Mouse (Mus musculus): ENCODE measurements around the gene Fam83d.
A peak's percentile ranks its signal among the peaks of the same experiment; 100 is the strongest.

Fam83d gene

GRCm38 (mm10) chr2:158745049-158745482 is 22.8 kb upstream of the Fam83d start:
- DNase-seq (ENCODE audit: low read depth, low spot score): no peak

- DNase-seq (ENCODE audit: low read depth, low spot score): no peak
Measured at GRCm38 (mm10) chr2:158746164-158746563, 21.7 kb upstream of the Fam83d start.

DNA sequence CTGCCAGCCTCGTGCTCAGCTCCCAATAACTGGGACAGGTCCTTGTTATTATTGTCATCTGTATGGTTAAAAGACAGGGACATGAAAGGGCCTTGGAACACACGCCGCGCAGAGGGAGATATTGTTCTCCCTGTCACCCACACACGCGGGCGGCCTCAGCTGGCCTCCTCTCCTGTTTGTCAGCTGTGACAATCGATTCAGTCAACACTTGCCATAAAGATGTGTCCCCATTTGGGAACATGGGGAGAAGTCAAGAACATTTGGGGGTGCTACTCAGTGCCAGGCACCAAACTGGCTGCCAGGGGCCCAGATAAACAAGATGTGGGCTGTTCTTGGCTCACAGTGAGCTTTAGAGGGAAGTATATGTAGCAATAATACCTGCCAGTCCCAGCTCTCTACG is 18.5 kb upstream of the Fam83d start:
- no peak for DNase-seq (ENCODE audit: low read depth, low spot score)

DNA sequence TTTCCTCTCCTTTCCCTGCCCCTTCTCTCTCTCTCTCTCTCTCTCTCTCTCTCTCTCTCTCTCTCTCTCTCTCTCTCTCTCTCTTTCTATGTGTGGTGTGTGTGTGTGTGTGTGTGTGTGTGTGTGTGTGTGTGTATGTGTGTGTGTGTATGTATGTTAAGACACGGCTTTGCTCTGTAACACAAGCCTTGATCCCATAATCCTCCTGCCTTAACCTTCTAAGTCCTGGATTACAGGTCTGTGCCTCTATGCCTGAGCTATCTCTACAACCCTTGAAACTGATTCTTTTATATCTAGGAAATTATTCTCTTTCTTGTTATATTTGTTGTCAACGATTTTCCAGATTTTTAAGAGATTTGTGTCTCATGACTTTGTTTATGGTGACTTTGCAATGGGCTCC is 7.7 kb upstream of the Fam83d start:
- DNase-seq (ENCODE audit: low read depth, low spot score): no peak

DNA sequence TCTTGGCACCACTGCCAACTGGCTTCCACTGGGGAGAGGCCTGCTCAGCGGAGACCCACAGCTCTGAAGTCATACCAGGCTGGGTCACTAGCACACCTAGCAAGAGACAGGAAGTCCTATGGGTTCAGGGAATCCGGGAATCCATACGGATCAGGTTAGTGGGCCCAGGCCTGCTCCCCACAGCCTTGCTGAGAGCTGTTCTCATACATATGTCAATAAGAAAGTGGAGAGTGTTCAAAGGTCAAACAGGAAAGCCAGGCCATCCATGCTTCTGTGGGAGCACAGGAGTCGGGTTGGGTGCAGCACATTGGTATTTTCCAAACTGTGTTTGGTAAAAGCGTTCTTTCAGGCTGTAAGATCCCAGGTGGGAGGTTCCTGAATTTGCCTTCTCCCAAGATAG is 5.6 kb upstream of the Fam83d start:
- DNase-seq (ENCODE audit: low read depth, low spot score): no peak

DNA sequence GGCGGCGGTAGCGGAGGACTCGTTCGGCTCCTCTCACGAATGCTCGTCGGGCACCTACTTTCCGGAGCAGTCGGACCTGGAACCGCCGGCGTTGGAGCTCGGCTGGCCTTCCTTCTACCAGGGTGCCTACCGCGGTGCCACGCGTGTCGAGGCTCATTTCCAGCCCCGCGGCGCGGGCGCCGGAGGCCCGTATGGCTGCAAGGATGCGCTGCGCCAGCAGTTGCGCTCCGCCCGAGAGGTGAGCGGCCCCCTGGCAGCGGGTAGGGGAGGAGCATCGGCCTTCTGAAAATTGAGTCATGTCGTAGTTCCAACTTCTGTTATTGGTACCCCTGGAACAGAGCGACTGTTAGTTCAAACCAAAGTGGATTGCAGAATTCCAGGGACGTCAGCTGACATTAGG is 457 bp downstream of the Fam83d start:
- DNase-seq (ENCODE audit: low read depth, low spot score): no peak

DNA sequence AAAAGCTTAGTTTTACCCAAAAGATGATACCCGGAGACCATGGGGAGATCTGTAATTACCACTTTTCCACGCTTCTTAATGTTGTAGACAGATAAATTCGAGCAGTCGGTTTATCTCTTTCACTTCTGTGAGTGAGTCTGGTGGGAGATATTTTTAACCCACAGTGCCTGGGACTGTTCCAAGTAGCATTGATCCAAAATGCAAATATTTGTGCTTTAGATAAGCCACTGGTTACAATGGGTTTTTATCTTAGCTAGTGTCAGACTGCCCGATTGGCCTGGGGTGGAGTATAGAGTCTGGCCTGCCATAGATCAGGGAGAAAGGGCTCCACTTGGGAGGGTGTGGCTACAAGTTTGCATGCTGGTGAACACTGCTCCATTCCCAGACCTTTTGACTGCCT is 878 bp downstream of the Fam83d start:
- DNase-seq (ENCODE audit: low read depth, low spot score): no peak

DNA sequence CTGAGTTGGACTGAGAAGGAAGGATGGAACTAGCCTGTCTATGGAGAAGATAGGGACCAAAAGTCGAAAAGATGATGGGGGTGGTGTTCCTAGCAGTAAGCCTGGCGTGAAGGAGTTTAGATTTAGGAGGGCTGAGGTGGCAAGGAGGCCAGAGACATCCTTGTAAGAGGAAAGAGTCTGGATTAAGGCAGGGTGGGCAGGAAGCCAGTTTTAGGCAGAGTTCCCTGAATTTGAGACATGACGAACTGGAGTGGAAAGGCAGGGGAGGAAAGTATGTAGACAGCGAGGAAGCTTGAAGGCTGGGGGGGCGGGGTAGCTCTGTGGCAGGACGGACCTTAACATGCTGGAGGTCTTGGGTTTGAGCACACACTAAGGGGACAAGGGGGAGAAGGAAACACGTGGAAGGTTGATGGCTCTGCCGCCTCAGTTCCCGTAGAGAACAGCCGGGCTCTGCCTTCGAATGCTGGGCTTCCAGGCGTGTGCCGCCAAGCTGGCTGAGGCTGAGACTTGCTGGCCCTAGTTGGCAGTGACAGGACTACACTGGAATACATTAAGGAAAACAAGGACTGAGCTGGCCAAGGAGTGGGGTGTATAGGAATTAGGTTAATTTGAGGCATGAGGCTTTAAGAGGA is 2.3 kb downstream of the Fam83d start:
- DNase-seq (ENCODE audit: low read depth, low spot score): no peak

DNA sequence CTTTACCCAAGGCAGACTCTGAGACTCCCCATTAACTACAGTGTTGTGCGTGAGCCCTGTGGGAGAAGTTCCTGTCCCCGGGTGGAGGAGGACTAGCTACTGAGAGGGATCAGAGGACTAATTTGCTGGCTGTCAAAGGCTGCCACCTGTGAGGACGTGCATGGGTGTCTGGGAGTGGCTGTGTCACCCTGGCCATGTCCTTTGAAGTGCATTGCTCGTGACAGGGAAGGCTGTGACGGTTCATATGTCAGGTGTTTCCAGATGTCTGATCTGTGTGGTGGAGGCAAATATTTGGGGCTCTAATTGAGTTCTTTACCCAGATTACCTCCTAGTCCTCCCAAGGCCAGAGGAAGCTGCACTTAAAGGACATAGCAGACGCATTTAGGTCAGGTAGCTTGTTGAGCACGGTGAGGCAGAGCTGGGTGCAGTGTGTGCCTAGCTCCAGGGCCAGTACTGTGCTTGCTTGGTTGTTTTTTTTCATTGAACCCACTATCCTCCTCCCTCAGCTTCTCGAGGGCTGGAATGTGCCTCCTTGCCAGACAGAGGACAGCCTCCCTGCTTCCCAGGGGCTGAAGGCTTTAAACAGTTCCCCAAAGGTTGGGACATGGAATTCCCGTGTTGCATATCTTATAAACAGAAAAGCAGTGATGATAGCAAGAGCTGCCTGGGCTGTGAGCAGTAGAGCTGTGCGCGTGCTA is 3.3 kb downstream of the Fam83d start:
- DNase-seq (ENCODE audit: low read depth, low spot score): no peak

- no peak for DNase-seq (ENCODE audit: low read depth, low spot score)
Measured at GRCm38 (mm10) chr2:158772808-158773207, 4.9 kb downstream of the Fam83d start.

GRCm38 (mm10) chr2:158774886-158775285 is 7.0 kb downstream of the Fam83d start:
- no peak for DNase-seq (ENCODE audit: low read depth, low spot score)

DNA sequence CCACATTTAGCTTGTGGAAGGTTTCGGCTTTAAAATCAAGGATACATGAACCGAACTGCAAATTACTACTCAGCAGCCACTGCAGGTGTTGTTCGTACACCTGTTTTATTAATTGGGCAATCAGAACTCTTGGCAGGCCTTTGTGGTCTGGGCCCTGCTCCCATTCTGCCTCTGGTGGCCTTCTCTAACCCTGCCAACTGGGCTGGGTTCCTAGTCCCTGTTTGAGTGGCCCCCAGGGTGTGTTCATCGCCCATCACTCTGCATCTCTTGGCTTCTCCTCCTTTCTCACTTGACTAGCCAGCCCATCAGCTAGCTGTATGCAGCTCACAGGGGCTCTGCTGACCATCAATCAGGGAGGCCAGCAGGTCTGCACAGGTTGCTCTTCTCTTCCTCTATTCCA is 8.8 kb downstream of the Fam83d start:
- no peak for DNase-seq (ENCODE audit: low read depth, low spot score)

DNA sequence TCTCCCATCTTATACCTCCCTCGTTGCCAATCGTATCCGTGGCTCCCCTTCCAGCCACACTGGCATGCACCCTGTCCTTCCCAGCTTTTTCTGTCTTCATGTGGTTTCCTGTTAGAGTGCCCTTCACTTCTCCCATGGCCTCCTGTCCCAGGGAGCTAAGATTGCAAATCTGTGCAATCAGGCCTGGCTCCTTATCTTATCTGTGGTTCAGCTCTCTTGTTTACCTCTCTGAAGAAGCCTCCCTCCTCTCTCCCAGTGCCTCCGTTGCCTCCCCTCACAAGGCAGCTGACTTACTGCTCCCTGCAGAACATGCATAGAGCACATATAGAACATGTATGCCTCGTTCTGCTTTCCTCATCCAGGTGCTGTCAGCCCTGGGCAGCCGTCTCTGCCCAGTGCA is 9.6 kb downstream of the Fam83d start:
- no peak for DNase-seq (ENCODE audit: low read depth, low spot score)

DNA sequence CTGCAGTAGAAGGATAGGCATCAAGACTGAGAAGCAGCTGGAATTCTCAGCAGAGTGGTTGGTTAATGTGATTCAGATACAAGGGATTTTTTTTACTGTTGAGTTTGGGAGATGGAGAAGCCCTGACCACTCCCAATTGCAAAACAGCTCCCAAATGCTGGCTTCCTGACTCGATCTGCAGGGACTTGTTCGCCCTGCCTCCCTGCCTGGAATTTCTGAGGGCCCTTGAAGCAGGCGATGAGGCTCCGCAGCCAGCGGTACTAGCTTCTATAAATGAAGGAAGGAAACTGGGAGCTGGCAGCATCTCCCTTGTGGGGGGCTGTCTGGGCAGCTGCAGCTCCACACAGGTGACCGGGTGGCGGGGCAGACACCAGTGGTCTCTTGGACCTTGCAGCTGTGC is 10.5 kb downstream of the Fam83d start:
- no peak for DNase-seq (ENCODE audit: low read depth, low spot score)

DNA sequence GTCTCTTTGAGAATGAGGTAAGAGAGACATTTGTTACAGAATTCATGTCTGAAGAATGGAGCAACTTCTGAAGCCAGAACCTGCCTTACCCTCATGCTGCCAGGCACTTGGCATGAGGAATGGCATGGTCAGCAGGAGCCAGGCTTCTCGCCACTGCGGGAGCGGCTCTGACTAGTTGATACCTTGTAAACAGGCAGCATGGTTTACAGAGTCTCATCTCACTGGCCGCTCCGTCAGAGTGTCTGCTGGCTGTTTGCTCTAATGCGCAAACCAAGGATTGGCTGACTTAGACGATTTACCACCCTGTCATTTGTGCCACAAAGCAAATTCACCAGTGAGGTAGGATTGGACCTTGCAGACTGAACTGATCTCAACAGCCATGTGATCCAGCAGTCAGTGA is 13.2 kb downstream of the Fam83d start:
- no peak for DNase-seq (ENCODE audit: low read depth, low spot score)

DNA sequence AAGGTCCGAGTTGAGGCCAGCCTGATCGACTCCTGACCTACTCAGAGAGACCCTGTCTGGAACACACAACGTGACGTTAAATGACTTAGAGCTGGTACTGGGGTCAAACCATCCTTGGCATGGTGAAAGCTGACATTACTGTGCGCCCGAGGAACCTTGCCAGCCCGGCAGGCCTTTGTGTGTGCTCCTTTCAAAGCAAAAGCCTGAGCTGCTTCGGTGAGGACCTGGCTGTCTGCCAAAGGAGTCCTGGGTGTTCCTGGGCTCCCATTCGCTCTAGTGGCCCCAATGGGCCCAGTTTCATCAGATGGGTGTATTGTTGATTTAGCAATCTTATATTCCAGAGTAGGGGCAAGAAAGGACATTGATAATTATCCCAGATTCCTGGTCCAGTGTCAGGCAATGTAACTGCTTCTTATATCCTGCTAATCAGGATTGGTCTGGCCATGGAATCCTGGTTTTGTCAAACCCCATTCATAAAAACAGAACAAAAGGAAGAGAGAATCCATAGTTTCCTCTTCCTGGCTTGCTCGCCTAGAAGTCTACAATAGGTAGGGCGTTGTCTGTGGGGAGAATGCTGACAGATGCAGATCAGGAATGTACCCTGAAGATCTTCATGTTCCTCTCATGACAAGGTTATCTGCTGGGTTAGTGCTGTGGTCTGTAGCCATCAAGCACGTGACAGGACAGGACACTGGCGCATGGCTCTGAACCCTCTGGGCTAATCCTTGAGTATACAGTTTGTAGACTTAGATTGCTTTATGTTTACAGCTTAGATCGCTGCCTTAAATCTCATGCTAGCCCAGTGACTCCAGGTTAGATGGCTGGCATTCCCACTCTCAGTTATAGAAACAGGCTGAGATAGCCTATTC is 19.3 kb downstream of the Fam83d start:
- DNase-seq (ENCODE audit: low read depth, low spot score): no peak

DNA sequence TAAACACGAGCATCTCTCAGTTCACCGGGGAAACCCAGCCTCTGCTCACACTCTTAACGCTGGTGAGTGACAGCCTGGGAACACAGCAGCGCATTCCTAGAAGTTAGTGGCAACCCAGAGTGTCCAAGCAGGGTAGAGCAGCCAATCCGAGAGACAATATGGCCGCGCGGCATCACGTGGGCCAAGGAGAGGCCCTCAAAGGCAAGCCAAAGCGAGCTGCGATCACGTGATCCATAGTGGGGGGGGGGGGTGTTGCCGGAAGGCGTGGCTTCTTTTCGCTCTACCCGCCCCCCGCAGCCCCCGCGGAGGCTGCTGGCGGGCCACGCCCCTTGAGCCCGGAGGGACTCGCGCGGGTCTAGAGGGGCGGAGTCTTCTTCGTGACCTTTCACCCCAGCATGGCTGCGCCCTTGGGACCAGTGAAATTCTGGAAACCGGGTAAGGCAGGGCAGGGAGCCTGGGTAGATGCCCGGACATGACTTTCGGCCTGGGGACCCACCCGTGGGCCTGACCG is 26.7 kb downstream of the Fam83d start, which contains the start of gene Dhx35:
TSS of gene Dhx35 (plus strand) at position 314 of the 511 bp plus-strand sequence.
- DNase-seq (ENCODE audit: low read depth, low spot score): peak; percentile 92

DNA sequence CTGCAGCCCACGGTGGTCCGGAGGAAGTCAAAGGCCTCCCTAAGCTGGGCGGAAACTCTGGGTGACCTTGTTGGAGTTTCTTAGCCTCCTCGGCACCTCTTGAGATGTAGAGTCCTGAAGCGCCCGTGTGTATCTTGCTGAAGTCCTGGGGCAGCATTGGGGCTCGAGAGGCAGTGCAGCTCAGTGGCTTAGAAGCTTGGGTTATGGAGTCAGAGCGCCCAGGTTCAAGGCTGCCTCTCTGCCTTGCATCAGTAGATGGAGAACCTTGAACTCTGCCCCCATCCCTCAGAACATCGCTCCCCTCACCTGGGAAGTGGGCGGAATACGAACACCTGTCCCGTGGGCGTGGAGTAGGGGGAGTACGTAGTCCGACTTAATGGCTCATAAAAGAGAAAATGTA is 27.1 kb downstream of the Fam83d start:
- no peak for DNase-seq (ENCODE audit: low read depth, low spot score)

DNA sequence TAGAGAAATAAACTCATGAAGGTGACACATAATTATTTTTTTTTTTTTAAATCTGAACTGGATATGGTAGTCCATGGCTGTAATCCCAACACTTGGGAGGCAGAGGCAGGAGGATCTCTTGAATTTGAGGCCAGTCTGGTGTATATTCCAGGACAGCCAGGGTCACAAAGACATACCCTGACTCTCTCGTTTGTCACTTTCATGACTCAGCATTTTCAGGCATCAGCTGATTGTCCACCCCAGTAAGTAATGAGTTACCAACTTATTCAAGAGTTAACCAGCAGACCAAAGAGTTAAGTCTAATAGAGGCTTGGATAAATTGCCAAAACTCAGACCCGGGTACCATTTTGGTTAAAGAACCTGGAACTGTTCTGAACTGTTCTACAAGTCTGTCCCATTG is 28.0 kb downstream of the Fam83d start:
- no peak for DNase-seq (ENCODE audit: low read depth, low spot score)

DNA sequence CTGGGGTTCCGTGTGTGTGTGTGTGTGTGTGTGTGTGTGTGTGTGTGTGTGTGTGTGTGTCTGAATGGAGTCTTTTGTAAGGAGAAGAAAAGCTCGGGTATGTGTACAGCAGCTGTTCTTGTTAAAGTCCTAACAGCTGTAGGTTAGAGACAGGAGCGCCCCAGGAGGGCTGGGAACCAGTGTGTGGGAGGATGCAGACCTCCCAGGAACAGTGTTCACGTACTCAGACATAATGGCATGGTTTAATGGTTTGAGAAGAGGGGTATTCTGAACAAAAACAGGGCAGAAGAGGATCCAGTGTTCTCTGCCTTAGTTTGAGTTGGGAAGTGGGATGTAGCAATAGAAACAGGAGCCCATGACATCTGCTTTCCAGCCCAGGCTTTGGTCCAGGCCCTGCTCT is 31.4 kb downstream of the Fam83d start:
- DNase-seq (ENCODE audit: low read depth, low spot score): no peak

DNA sequence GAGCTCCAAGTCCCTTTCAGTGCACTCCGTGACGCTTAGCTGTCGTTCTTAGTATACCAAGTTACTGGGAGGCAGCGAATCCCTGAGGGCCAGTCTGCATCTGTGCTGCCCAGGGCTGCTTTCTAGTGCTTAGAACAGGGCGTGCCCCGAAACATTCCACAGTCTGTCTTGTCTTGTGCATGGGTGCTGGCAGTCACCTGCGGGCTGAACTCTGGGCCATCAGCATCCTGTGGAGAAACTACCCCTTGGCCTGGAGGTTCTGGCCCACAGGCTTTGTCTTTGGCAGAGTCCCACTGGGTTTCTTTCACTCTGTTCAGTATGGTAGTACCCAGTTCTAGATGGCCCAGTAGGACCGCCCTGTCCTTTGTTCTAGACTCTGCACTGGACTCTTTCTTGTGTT is 32.9 kb downstream of the Fam83d start:
- DNase-seq (ENCODE audit: low read depth, low spot score): no peak

- DNase-seq (ENCODE audit: low read depth, low spot score): no peak
Measured at GRCm38 (mm10) chr2:158803575-158803974, 35.7 kb downstream of the Fam83d start.

Data from brain, embryonic 18.5 days (tissue).